18 mouse cellular contexts compared by ENCODE assay signal in the genomic region with DNA sequence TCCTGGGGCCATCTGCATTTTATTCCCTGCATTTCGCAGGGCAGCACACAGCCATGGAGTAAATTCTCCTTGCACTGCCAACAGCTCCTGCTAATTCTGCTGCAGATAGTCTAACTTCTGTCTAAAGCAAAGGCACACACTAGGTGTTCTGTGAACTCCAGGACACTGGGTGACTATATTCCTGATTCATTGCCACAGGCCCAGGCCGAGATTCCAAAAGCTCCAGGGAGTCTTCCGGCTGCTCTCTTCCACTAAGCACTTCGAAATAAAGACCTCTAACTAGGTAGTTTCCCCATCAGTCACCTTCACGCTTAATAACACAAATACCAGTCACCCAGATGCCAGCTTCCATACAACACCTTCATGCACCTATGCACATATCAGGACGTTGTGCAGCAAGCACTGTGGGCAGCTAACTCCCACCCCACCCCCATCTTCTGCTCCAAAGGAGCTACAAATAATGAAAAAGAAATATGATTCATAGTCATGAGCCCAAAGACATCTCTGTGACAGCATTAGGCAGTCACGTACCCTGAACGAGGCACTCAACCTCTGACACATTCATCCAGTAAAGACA. TPM values are rescaled to one million over a fixed set of nuclear protein-coding genes. Genes with fewer than 3 reads are reported as not detected.
DNase-seq lines count a peak whose midpoint lies in the region; ATAC-seq lines count a peak whose summit lies in the region.
"Had no signal": no experiment of that assay in that cellular context is flagged by ENCODE, and none has a peak within 500 bp of the region (broad histone marks: within the 10 kb centered on the region; RNA-seq: fewer than 3 reads in every experiment).

No protein-coding gene starts in this region.

- H3K36me3 ChIP-seq in kidney, embryonic 16.5 days (ENCODE audit: insufficient read depth, low read length) = no peaks in the 10 kb centered on the region
- peaks cover 96% of the 10 kb centered on the region for H3K36me3 ChIP-seq in midbrain, embryonic 10.5 days
- H3K36me3 ChIP-seq in midbrain, embryonic 14.5 days (ENCODE audit: control insufficient read depth, insufficient read depth, low read length) = peaks cover 13% of the 10 kb centered on the region
- no peaks in the 10 kb centered on the region for H3K36me3 ChIP-seq in limb, embryonic 12.5 days
- H3K36me3 ChIP-seq: forebrain, embryonic 15.5 days had no signal

- no peak overlapping the region for H3K4me3 ChIP-seq in kidney, embryonic 16.5 days (ENCODE audit: low read length)
- H3K4me3 ChIP-seq in midbrain, embryonic 10.5 days = no peak overlapping the region
- H3K4me3 ChIP-seq in midbrain, embryonic 14.5 days (replicated peaks; ENCODE audit: low read depth, low read length) = no peak overlapping the region
- H3K4me3 ChIP-seq in limb, embryonic 12.5 days (replicated peaks) = no peak overlapping the region
- H3K4me3 ChIP-seq: forebrain, embryonic 15.5 days had no signal

- no peak for ATAC-seq in kidney, embryonic 16.5 days (ENCODE audit: low FRiP score, low TSS enrichment)
- no peak for ATAC-seq in midbrain, embryonic 14.5 days (ENCODE audit: low FRiP score, low TSS enrichment)
- no peak for ATAC-seq in limb, embryonic 12.5 days (ENCODE audit: insufficient number of reproducible peaks, insufficient read depth, low FRiP score, low TSS enrichment, low read depth)
- ATAC-seq: forebrain, embryonic 15.5 days; liver, postnatal 0 days; lung, postnatal 0 days had no signal

- no peaks in the 10 kb centered on the region for H3K9me3 ChIP-seq in kidney, embryonic 16.5 days (ENCODE audit: low read length)
- H3K9me3 ChIP-seq in midbrain, embryonic 10.5 days (replicated peaks) = peaks cover 5% of the 10 kb centered on the region; the same call in 1 of the 2 replicates
- H3K9me3 ChIP-seq in midbrain, embryonic 14.5 days (ENCODE audit: control insufficient read depth, low read length) = no peaks in the 10 kb centered on the region
- H3K9me3 ChIP-seq in limb, embryonic 12.5 days = no peaks in the 10 kb centered on the region; the same call in 1 of the 2 replicates
- H3K9me3 ChIP-seq: forebrain, embryonic 15.5 days had no signal

- H3K27me3 ChIP-seq in kidney, embryonic 16.5 days (ENCODE audit: insufficient read depth, low read length) = no peaks in the 10 kb centered on the region
- H3K27me3 ChIP-seq in midbrain, embryonic 10.5 days (ENCODE audit: low read depth, poor library complexity, severe bottlenecking) = no peaks in the 10 kb centered on the region
- no peaks in the 10 kb centered on the region for H3K27me3 ChIP-seq in midbrain, embryonic 14.5 days (ENCODE audit: control insufficient read depth, insufficient read depth, low read length)
- H3K27me3 ChIP-seq in limb, embryonic 12.5 days = no peaks in the 10 kb centered on the region
- H3K27me3 ChIP-seq: forebrain, embryonic 15.5 days had no signal

- no peak overlapping the region for H3K27ac ChIP-seq in kidney, embryonic 16.5 days (ENCODE audit: low read length)
- H3K27ac ChIP-seq in midbrain, embryonic 10.5 days (replicated peaks) = peak overlapping the region; percentile 23; the same call in 1 of the 2 replicates
- H3K27ac ChIP-seq in midbrain, embryonic 14.5 days (replicated peaks; ENCODE audit: low read depth, low read length) = no peak overlapping the region
- 0 out of 2 replicates have a peak overlapping the region, but pooled peaks have one; percentile 4 for H3K27ac ChIP-seq in limb, embryonic 12.5 days
- H3K27ac ChIP-seq: forebrain, embryonic 15.5 days; macrophage had no signal

- no peak overlapping the region for H3K9ac ChIP-seq in kidney, embryonic 16.5 days (replicated peaks; ENCODE audit: low read length)
- no peak overlapping the region for H3K9ac ChIP-seq in midbrain, embryonic 14.5 days (replicated peaks; ENCODE audit: low read length)
- H3K9ac ChIP-seq in limb, embryonic 12.5 days (replicated peaks) = no peak overlapping the region
- H3K9ac ChIP-seq: forebrain, embryonic 15.5 days; liver, postnatal 0 days had no signal

- H3K4me2 ChIP-seq in kidney, embryonic 16.5 days (replicated peaks; ENCODE audit: low read depth, low read length) = no peak overlapping the region
- no peak overlapping the region for H3K4me2 ChIP-seq in midbrain, embryonic 14.5 days (ENCODE audit: low read length)
- no peak overlapping the region for H3K4me2 ChIP-seq in limb, embryonic 12.5 days
- H3K4me2 ChIP-seq: forebrain, embryonic 15.5 days; heart, embryonic 11.5 days; liver, embryonic 11.5 days had no signal

- peak; percentile 5 for DNase-seq in kidney, adult 18-20 months
- DNase-seq in midbrain, embryonic 10.5 days (ENCODE audit: low spot score) = no peak
- no peak for DNase-seq in midbrain, embryonic 14.5 days
- DNase-seq in R1 (ENCODE audit: low read depth, low spot score) = peak; percentile 38
- DNase-seq in cerebellum, adult 9-11 months = no peak
- DNase-seq: adrenal gland, postnatal 14 days; cerebellum, adult 8-10 months; liver, postnatal 0 days; right cerebral cortex, postnatal 14 days; spleen, adult 18-20 months; thymus, postnatal 25 days had no signal

- no peaks in the 10 kb centered on the region; the same call in 1 of the 2 replicates for H3K4me1 ChIP-seq in kidney, embryonic 16.5 days (ENCODE audit: insufficient read depth, low read length)
- peaks cover 70% of the 10 kb centered on the region for H3K4me1 ChIP-seq in midbrain, embryonic 10.5 days
- peaks cover 14% of the 10 kb centered on the region for H3K4me1 ChIP-seq in midbrain, embryonic 14.5 days (ENCODE audit: control insufficient read depth, insufficient read depth, low read length)
- peaks cover 14% of the 10 kb centered on the region for H3K4me1 ChIP-seq in limb, embryonic 12.5 days (replicated peaks)

- WGBS in kidney, embryonic 16.5 days = 83% methylated on average over 8 of the region's 8 CpGs
- WGBS in midbrain, embryonic 10.5 days = 86% methylated on average over 8 of the region's 8 CpGs
- 80% methylated on average over 8 of the region's 8 CpGs for WGBS in midbrain, embryonic 14.5 days
- WGBS in limb, embryonic 12.5 days = 79% methylated on average over 8 of the region's 8 CpGs

RNA-seq across cellular contexts. Expression of gene Srgap3, which starts 26.4 kb away (rescaled TPM):
- 3.9 and 5.8 TPM in 2 replicates for polyA plus RNA-seq in kidney, embryonic 16.5 days (2015; fragmentation: Nextera tagmentation; extraction: Ambion mirVana)
- 30.9 and 44.7 TPM in 2 replicates for polyA plus RNA-seq in midbrain, embryonic 10.5 days (2016; fragmentation: Nextera tagmentation; extraction: Ambion mirVana)
- polyA plus RNA-seq in midbrain, embryonic 14.5 days (2014; fragmentation: Nextera tagmentation; extraction: Ambion mirVana) = 58.6 and 68.8 TPM in 2 replicates
- 5.3 and 5.7 TPM in 2 replicates for polyA plus RNA-seq in limb, embryonic 12.5 days (2016; fragmentation: Nextera tagmentation; extraction: Ambion mirVana)

Comparison
In these comparisons a context has a peak if more than half of its experiments do, and no peak if none do; other contexts are left out.
1. H3K27ac ChIP-seq: peak in midbrain, embryonic 10.5 days (single experiment) and limb, embryonic 12.5 days (single experiment); none in kidney, embryonic 16.5 days (single experiment) and midbrain, embryonic 14.5 days (single experiment).
2. DNase-seq: peak in kidney, adult 18-20 months (single experiment) and R1 (single experiment); none in midbrain, embryonic 10.5 days (single experiment), midbrain, embryonic 14.5 days (single experiment) and cerebellum, adult 9-11 months (single experiment).